Mouse (Mus musculus) natural killer cell, adult 2 months (primary cell): Measurements from ENCODE around the gene Cdh15.

Experiments
- DNase-seq, 2 experiments: peaks; one replicate each; pipeline ENCODE4 v3.0.0; 2022; ENCODE audit warnings: low spot score in 2 of 2

Cdh15 gene

DNA sequence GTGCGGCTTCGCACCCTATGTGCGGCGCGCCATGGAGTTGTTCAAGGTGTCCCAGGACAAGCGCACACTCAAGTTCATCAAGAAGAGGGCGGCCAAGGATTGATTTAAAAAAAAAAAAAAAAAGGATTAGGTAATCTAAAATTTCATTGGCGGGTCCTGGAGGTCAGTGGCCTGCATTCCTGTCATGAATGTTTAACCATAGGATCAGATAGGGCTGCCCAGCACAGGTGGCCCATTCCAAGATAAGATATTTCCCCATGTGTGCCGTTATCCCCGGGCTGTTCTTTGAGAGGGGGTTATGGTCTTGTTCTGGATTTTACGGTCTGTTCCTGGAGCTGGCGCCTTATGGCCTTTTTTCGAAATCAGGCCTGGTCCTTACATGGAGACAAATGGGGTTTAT is 11.1 kb upstream of the Cdh15 start:
- no peak for DNase-seq

GRCm38 (mm10) chr8:122844161-122844560 is 3.6 kb upstream of the Cdh15 start:
- DNase-seq, result no peak

DNA sequence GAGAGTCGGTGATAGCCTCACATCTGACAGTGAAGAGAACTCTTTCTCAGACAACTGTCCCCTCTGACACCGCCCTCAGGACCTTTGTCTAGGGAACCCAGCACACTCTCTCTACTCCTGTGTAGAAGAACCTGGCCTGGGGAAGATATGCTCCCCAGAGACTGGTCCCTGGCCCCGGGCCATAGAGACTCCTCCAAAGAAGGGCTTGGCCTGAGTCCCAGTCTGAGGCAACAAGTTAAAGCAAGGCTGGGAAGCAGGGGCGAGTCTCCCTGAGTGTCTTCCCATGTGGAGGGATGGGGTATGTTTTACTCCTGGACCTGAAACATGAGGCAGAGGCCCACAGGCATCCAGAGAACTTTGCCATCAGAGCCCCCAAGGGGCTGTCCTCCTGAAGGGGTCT is 2.1 kb upstream of the Cdh15 start:
- no peak for DNase-seq

DNA sequence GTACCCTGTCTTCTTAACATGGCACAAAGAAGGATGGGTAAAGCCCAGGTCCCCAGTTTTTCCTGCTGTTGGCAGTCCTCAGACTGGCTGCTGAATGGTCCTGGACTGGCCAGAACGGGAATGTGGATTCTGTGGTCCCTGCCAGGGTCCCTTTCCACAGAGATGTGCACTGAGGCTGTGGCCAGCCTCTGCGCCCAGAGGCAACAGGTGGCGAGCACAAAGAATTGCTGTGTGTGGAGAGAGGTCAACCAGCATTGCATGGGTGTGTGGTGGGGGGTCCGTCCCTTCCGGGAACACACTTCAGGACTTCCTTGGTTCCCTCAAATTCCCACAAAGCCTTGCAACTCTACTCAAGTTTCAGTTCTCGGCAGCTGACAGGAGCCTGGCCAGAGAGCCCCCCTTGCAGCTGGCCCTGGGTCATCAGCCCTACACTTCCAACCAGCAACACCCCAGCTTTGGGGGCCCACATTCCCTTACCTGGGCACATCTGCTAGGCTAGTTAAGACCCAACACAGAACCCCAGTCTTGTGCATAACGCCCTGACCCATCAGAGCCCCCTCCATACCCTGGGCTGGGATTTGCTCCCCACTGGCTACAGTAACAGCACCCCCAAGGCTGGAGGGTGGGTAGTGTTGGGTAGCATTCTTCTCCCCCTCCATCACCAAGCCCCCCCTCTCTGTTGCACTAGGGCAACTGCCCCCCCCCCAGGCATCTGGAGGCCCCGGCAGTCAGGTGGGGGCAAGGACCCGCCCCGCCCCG is 1.6 kb downstream of the Cdh15 start:
- DNase-seq, result no peak

DNA sequence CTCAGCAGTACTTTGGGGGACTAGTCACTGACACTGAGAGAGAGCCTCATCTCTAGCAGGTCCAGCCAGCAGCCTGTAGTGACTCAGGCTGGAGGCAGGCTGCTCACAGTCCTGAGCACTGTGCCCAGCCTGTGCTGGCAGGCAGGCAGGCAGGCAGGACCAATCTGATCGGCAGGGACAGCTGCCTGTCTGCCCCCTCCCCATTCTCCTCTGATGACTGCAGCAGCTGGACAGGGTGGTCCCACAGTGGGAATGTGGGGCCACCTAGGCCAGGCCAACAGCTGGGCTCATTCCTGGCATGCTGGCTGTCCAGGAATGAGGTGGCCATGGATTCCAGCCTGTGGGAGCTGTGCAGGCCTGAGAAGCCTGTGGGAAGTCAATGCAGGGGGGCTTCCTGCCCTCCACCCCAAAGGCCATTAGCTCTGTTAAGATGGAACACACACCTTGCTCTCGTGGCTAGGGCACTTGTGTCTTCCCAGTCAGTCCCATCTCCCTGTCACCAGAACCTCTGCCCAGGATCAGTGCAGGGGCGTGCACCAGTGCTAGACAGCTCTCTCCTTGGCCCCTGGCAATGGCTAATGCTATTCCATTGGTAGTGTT is 3.0 kb downstream of the Cdh15 start:
- DNase-seq, result no peak

GRCm38 (mm10) chr8:122851692-122852545 is 4.2 kb downstream of the Cdh15 start:
- DNase-seq, result no peak

DNA sequence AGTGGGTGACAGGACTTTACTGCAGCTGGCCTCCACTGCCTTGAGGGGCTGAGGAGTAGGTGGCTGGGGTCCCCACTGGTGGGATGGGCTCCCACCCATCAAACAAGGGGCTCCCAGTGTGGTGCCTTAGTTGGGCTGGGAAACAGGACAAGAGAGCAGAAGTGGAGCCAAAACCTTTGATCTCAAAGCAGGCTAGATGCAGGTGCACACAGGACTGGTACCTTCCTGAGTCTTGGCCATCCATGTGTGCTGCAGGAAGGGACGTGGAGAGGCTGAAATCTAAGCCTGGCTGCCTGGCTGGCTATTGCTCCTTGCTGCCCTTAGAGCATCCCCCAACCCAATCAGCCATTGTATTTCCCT is 4.8 kb downstream of the Cdh15 start:
- DNase-seq, result no peak

- DNase-seq, result no peak
These were observed 5.6 kb downstream of the Cdh15 start for GRCm38 (mm10) chr8:122853340-122853771.

DNA sequence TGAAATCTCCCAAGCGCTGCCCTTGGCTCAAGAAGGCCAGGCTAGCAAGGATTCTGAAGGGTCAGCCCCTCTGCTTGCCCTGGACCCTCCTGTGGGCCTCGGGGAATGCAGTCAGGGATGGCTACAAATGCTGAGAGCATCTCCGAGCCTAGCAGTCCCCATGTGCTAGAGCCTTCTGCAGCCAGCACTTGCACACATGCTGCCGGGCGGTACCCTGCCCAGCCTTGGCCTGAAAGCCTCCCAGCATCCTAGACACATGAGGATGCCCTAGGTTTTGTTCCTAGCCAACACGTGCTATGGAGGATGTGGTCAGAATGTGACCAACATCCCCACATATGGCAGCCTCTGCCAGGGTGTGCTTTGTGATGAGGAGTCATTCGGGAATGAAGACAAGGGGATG is 6.6 kb downstream of the Cdh15 start:
- no peak for DNase-seq

- no peak for DNase-seq
These were observed 7.4 kb downstream of the Cdh15 start for GRCm38 (mm10) chr8:122855123-122855522.

- no peak for DNase-seq
These were observed 8.5 kb downstream of the Cdh15 start for GRCm38 (mm10) chr8:122856288-122856687.

- DNase-seq, result no peak
These were observed 12.1 kb downstream of the Cdh15 start for GRCm38 (mm10) chr8:122859843-122860242.

GRCm38 (mm10) chr8:122864719-122865129 is 17.0 kb downstream of the Cdh15 start:
- DNase-seq, result no peak

GRCm38 (mm10) chr8:122865441-122865840 is 17.7 kb downstream of the Cdh15 start:
- DNase-seq, result peak; percentile 9 to 30

GRCm38 (mm10) chr8:122866231-122866630 is 18.5 kb downstream of the Cdh15 start:
- no peak for DNase-seq

GRCm38 (mm10) chr8:122867982-122868381 is 20.2 kb downstream of the Cdh15 start:
- no peak for DNase-seq

- DNase-seq, result peak; percentile 73 to 84
These were observed 22.7 kb downstream of the Cdh15 start for GRCm38 (mm10) chr8:122870377-122870863.

GRCm38 (mm10) chr8:122871663-122872062 is 23.9 kb downstream of the Cdh15 start:
- DNase-seq, result no peak

DNA sequence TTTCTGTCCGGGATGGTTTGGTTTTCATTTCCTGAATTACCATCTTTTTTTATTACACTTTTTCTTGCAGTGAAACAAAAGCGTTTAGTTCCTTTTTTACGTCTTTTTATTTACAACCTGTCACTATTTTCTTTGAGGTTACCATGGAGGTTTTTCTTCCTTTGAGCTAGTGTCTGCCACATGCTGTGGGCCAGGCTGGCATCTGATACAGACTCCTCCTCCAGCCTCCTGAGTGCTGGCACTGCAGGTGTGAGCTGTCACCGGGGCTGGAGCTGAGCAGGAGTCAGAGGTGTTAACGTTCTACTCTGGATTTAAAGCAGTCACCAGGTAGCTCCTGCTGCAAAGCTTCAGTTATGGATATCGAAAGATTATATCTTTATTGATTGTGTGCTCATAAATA is 25.4 kb downstream of the Cdh15 start:
- DNase-seq, result peak in 1 of 2 experiments; percentile 28

GRCm38 (mm10) chr8:122875186-122875585 is 27.4 kb downstream of the Cdh15 start:
- DNase-seq, result no peak

DNA sequence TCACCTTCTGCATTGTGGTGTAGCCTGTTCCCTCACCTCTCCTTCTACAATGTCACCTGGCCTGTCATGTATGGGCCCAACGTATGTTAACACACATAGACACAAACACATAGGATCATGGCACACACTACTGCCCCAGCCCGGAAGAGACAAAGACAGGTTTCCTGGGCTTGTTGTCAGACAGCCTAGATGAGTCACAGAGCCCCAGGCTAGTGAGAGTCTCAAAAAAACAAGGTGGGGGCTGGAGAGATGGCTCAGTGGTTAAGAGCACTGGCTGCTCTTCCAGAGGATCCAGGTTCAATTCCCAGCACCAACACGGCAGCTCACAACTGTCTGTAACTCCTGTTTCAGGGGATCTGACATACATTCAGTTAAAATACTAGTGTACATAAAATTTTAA is 30.5 kb downstream of the Cdh15 start:
- no peak for DNase-seq

DNA sequence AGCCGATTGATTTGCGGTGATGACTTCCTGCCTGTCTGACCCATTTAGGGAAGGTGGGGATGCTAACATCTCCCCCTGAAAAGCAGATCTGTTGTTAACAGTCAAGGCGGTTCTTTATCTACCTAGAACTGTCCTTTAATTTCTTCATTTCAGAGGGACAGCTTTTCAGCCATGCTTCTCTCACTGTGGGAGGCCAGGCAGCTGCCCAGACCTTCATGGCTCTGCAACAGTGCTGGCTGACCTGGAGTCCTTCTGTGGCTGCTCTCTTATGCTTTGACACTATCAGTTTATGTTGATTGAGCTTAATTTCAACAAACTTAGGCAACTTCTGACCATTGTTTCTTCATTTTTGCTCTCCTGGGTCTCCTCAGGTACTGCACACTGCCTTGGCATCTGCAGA is 32.5 kb downstream of the Cdh15 start:
- DNase-seq, result no peak
